Mouse (Mus musculus) frontal cortex, adult 2 months (tissue): ENCODE data around the gene Rsbn1. TPM values are rescaled to one million over a fixed set of nuclear protein-coding genes. Genes with fewer than 3 reads are reported as not detected.

Experiments
- polyA plus RNA-seq: library from polyadenylated mRNA; depleted of rRNA; stranded (reverse); fragments of >200 nt; gene quantifications from 2 replicates; pipeline ENCODE4 v1.2.3, GENCODE M21; 2012; rRNA removed

The Rsbn1 gene
- polyA plus RNA-seq, 1 experiment: 12.9 TPM

Other genes starting within 250 kb of the Rsbn1 start
- 11.0 and 14.8 TPM in 2 replicates for gene Olfml3, start 176.1 kb upstream of the Rsbn1 start, polyA plus RNA-seq
- gene Gm10964, start 174.8 kb upstream of the Rsbn1 start, polyA plus RNA-seq: not detected in 2 replicates
- 43.6 and 48.6 TPM in 2 replicates for gene Hipk1, start 122.6 kb upstream of the Rsbn1 start, polyA plus RNA-seq
- 5.0 and 6.3 TPM in 2 replicates for gene Dclre1b, start 104.7 kb upstream of the Rsbn1 start, polyA plus RNA-seq
- gene Ap4b1, start 104.6 kb upstream of the Rsbn1 start, polyA plus RNA-seq: 14.7 and 15.7 TPM in 2 replicates
- 0.20 TPM in 1 of 2 replicates, not detected in the other for gene Gm43064, start 104.5 kb upstream of the Rsbn1 start, polyA plus RNA-seq
- gene Bcl2l15, start 81.5 kb upstream of the Rsbn1 start, polyA plus RNA-seq: 2.6 and 2.8 TPM in 2 replicates
- gene Ptpn22, start 54.3 kb upstream of the Rsbn1 start, polyA plus RNA-seq: 0.92 and 1.1 TPM in 2 replicates
- gene Phtf1, start 54.0 kb downstream of the Rsbn1 start, polyA plus RNA-seq: 26.4 and 26.8 TPM in 2 replicates